Mouse (Mus musculus) CH12.LX (cell line): ENCODE measurements around the gene Scml4.

Experiments
- POLR2A ChIP-seq: IDR thresholded peaks from 2 replicates; pipeline ENCODE4 v1.6.1; 2011; ENCODE audit warnings: low read depth, mild to moderate bottlenecking, improper control_type of control experiment, low read length
- RCOR1 ChIP-seq: conservative IDR thresholded peaks from 2 replicates; pipeline ENCODE4 v1.6.1; 2012; ENCODE audit warnings: low read depth, mild to moderate bottlenecking, inconsistent platforms, low read length, improper control_type of control experiment
- TBP ChIP-seq: conservative IDR thresholded peaks from 2 replicates; pipeline ENCODE4 v1.6.1; 2011; ENCODE audit warnings: low read depth, low read length, improper control_type of control experiment

- TF ChIP-seq POLR2A = no peak
- no peak for TF ChIP-seq RCOR1
- TF ChIP-seq TBP = no peak
These were observed 95.0 kb downstream of the Scml4 start for GRCm38 (mm10) chr10:42955205-42955604.
